Mouse (Mus musculus): ENCODE data around the gene Snrnp35. TPM values are rescaled to one million over a fixed set of nuclear protein-coding genes. Genes with fewer than 3 reads are reported as not detected.

The Snrnp35 gene
- polyA plus RNA-seq, 1 experiment from 2014 or later: 24.3 TPM

- H3K4me3 ChIP-seq (replicated peaks; ENCODE audit: low read length): peak overlapping the region; percentile 82
- H3K27me3 ChIP-seq (ENCODE audit: control insufficient read depth, insufficient read depth, low read length): no peaks in the 10 kb centered on the region
- peaks cover 25% of the 10 kb centered on the region for H3K4me1 ChIP-seq (ENCODE audit: control insufficient read depth, insufficient read depth, low read length)
- peaks cover 6% of the 10 kb centered on the region for H3K36me3 ChIP-seq (ENCODE audit: control insufficient read depth, insufficient read depth, low read length)
- peak overlapping the region; percentile 74 for H3K4me2 ChIP-seq (ENCODE audit: low read depth, low read length)
- peak overlapping the region; percentile 97 for H3K9ac ChIP-seq (ENCODE audit: low read length)
- no peaks in the 10 kb centered on the region for H3K9me3 ChIP-seq (replicated peaks; ENCODE audit: control insufficient read depth, low read length)
- H3K27ac ChIP-seq (ENCODE audit: low read length): peak overlapping the region; percentile 97
- ATAC-seq (ENCODE audit: insufficient read depth, low FRiP score): peak; percentile 61
- under 1% methylated on average over 57 of the region's 77 CpGs for WGBS
Observed at GRCm38 (mm10) chr5:124445621-124446293, 37.2 kb upstream of the Snrnp35 start.

GRCm38 (mm10) chr5:124446301-124446881 is 36.5 kb upstream of the Snrnp35 start:
- Histone ChIP-seq H3K27ac (ENCODE audit: low read length) (peak overlapping the region; percentile 97), H3K9ac (ENCODE audit: low read length) (peak overlapping the region; percentile 97), H3K4me1 (ENCODE audit: control insufficient read depth, insufficient read depth, low read length) (peaks cover 22% of the 10 kb centered on the region), H3K4me3 (replicated peaks; ENCODE audit: low read length) (peak overlapping the region; percentile 82), H3K9me3 (replicated peaks; ENCODE audit: control insufficient read depth, low read length) (no peaks in the 10 kb centered on the region), H3K36me3 (ENCODE audit: control insufficient read depth, insufficient read depth, low read length) (peaks cover 7% of the 10 kb centered on the region), H3K27me3 (ENCODE audit: control insufficient read depth, insufficient read depth, low read length) (no peaks in the 10 kb centered on the region), H3K4me2 (ENCODE audit: low read depth, low read length) (peak overlapping the region; percentile 74)
- ATAC-seq (ENCODE audit: insufficient read depth, low FRiP score): peak; percentile 85
- 4% methylated on average over 15 of the region's 15 CpGs for WGBS

GRCm38 (mm10) chr5:124449494-124449893 is 33.4 kb upstream of the Snrnp35 start:
- no peak for ATAC-seq (ENCODE audit: insufficient read depth, low FRiP score)
- H3K4me1 ChIP-seq (ENCODE audit: control insufficient read depth, insufficient read depth, low read length): peaks cover 32% of the 10 kb centered on the region
- H3K36me3 ChIP-seq (ENCODE audit: control insufficient read depth, insufficient read depth, low read length): peaks cover 17% of the 10 kb centered on the region
- peak overlapping the region; percentile 12; the same call in 1 of the 2 replicates for H3K4me3 ChIP-seq (replicated peaks; ENCODE audit: low read length)
- H3K4me2 ChIP-seq (ENCODE audit: low read depth, low read length): peak overlapping the region; percentile 38
- 53% methylated on average over 6 of the region's 6 CpGs for whole genome bisulfite sequencing
- H3K9me3 ChIP-seq (replicated peaks; ENCODE audit: control insufficient read depth, low read length): no peaks in the 10 kb centered on the region
- H3K9ac ChIP-seq (ENCODE audit: low read length): peak overlapping the region; percentile 46; the same call in 1 of the 2 replicates
- H3K27ac ChIP-seq (ENCODE audit: low read length): peak overlapping the region; percentile 85
- H3K27me3 ChIP-seq (ENCODE audit: control insufficient read depth, insufficient read depth, low read length): no peaks in the 10 kb centered on the region

GRCm38 (mm10) chr5:124450051-124450450 is 32.9 kb upstream of the Snrnp35 start:
- Histone ChIP-seq H3K4me1 (ENCODE audit: control insufficient read depth, insufficient read depth, low read length) (peaks cover 28% of the 10 kb centered on the region), H3K9ac (ENCODE audit: low read length) (0 out of 2 replicates have a peak overlapping the region, but pooled peaks have one; percentile 33)
- 62% methylated on average over 7 of the region's 7 CpGs for WGBS

GRCm38 (mm10) chr5:124450641-124451340 is 32.1 kb upstream of the Snrnp35 start:
- Histone ChIP-seq H3K9ac (ENCODE audit: low read length) (peak overlapping the region; percentile 33; the same call in 1 of the 2 replicates), H3K27me3 (ENCODE audit: control insufficient read depth, insufficient read depth, low read length) (no peaks in the 10 kb centered on the region), H3K4me1 (ENCODE audit: control insufficient read depth, insufficient read depth, low read length) (peaks cover 28% of the 10 kb centered on the region), H3K36me3 (ENCODE audit: control insufficient read depth, insufficient read depth, low read length) (peaks cover 17% of the 10 kb centered on the region), H3K27ac (ENCODE audit: low read length) (peak overlapping the region; percentile 85), H3K4me2 (ENCODE audit: low read depth, low read length) (peak overlapping the region; percentile 38; the same call in 1 of the 2 replicates), H3K4me3 (replicated peaks; ENCODE audit: low read length) (no peak overlapping the region), H3K9me3 (replicated peaks; ENCODE audit: control insufficient read depth, low read length) (no peaks in the 10 kb centered on the region)
- WGBS: 67% methylated on average over 16 of the region's 16 CpGs
- ATAC-seq (ENCODE audit: insufficient read depth, low FRiP score): peak; percentile 76

More at GRCm38 (mm10) chr5:124450051-124450450, 32.9 kb upstream of the Snrnp35 start:
- peak overlapping the region; percentile 38; the same call in 1 of the 2 replicates for H3K4me2 ChIP-seq (ENCODE audit: low read depth, low read length)
- no peak overlapping the region for H3K4me3 ChIP-seq (replicated peaks; ENCODE audit: low read length)
- ATAC-seq (ENCODE audit: insufficient read depth, low FRiP score): no peak
- H3K9me3 ChIP-seq (replicated peaks; ENCODE audit: control insufficient read depth, low read length): no peaks in the 10 kb centered on the region
- H3K36me3 ChIP-seq (ENCODE audit: control insufficient read depth, insufficient read depth, low read length): peaks cover 17% of the 10 kb centered on the region
- H3K27ac ChIP-seq (ENCODE audit: low read length): peak overlapping the region; percentile 85
- H3K27me3 ChIP-seq (ENCODE audit: control insufficient read depth, insufficient read depth, low read length): no peaks in the 10 kb centered on the region

GRCm38 (mm10) chr5:124452494-124453228 is 30.3 kb upstream of the Snrnp35 start:
- no peak overlapping the region for H3K4me2 ChIP-seq (ENCODE audit: low read depth, low read length)
- H3K9me3 ChIP-seq (replicated peaks; ENCODE audit: control insufficient read depth, low read length): no peaks in the 10 kb centered on the region
- no peak for ATAC-seq (ENCODE audit: insufficient read depth, low FRiP score)
- peak overlapping the region; percentile 47 for H3K9ac ChIP-seq (ENCODE audit: low read length)
- H3K27ac ChIP-seq (ENCODE audit: low read length): peak overlapping the region; percentile 43; the same call in 1 of the 2 replicates
- peaks cover 24% of the 10 kb centered on the region for H3K4me1 ChIP-seq (ENCODE audit: control insufficient read depth, insufficient read depth, low read length)
- no peak overlapping the region for H3K4me3 ChIP-seq (replicated peaks; ENCODE audit: low read length)
- peaks cover 28% of the 10 kb centered on the region for H3K36me3 ChIP-seq (ENCODE audit: control insufficient read depth, insufficient read depth, low read length)
- WGBS: 71% methylated on average over 15 of the region's 15 CpGs
- no peaks in the 10 kb centered on the region for H3K27me3 ChIP-seq (ENCODE audit: control insufficient read depth, insufficient read depth, low read length)

GRCm38 (mm10) chr5:124453339-124454081 is 29.4 kb upstream of the Snrnp35 start:
- no peak for ATAC-seq (ENCODE audit: insufficient read depth, low FRiP score)
- Histone ChIP-seq H3K4me1 (ENCODE audit: control insufficient read depth, insufficient read depth, low read length) (peaks cover 21% of the 10 kb centered on the region), H3K9ac (ENCODE audit: low read length) (peak overlapping the region; percentile 47), H3K36me3 (ENCODE audit: control insufficient read depth, insufficient read depth, low read length) (peaks cover 36% of the 10 kb centered on the region), H3K4me2 (ENCODE audit: low read depth, low read length) (no peak overlapping the region), H3K27ac (ENCODE audit: low read length) (peak overlapping the region; percentile 43), H3K27me3 (ENCODE audit: control insufficient read depth, insufficient read depth, low read length) (no peaks in the 10 kb centered on the region), H3K9me3 (replicated peaks; ENCODE audit: control insufficient read depth, low read length) (no peaks in the 10 kb centered on the region), H3K4me3 (replicated peaks; ENCODE audit: low read length) (no peak overlapping the region)
- WGBS: 79% methylated on average over 13 of the region's 13 CpGs

GRCm38 (mm10) chr5:124454082-124454419 is 28.9 kb upstream of the Snrnp35 start:
- H3K27me3 ChIP-seq (ENCODE audit: control insufficient read depth, insufficient read depth, low read length): no peaks in the 10 kb centered on the region
- peak overlapping the region; percentile 43 for H3K27ac ChIP-seq (ENCODE audit: low read length)
- H3K9me3 ChIP-seq (replicated peaks; ENCODE audit: control insufficient read depth, low read length): no peaks in the 10 kb centered on the region
- H3K9ac ChIP-seq (ENCODE audit: low read length): no peak overlapping the region
- H3K36me3 ChIP-seq (ENCODE audit: control insufficient read depth, insufficient read depth, low read length): peaks cover 41% of the 10 kb centered on the region
- H3K4me2 ChIP-seq (ENCODE audit: low read depth, low read length): no peak overlapping the region
- no peak overlapping the region for H3K4me3 ChIP-seq (replicated peaks; ENCODE audit: low read length)
- no peak for ATAC-seq (ENCODE audit: insufficient read depth, low FRiP score)
- H3K4me1 ChIP-seq (ENCODE audit: control insufficient read depth, insufficient read depth, low read length): peaks cover 16% of the 10 kb centered on the region
- WGBS: 84% methylated on average over 1 of the region's 1 CpGs
